Mouse (Mus musculus) forebrain, postnatal 0 days (tissue): ENCODE measurements around the gene Glipr1. TPM values are rescaled to one million over a fixed set of nuclear protein-coding genes. Genes with fewer than 3 reads are reported as not detected.
"Not testable (repeated sequence)": the region's sequence is repeated elsewhere in the genome, so short reads cannot be mapped to it uniquely, and the experiment has no call there.

Experiments
- ATAC-seq: fragments of 200-750 bp; cut with Nextera tagmentation; 2 replicates; pipeline ENCODE4 v1.8.0; 2017; ENCODE audit warnings: mild to moderate bottlenecking, moderate library complexity
- DNase-seq: peaks from one replicate; pipeline ENCODE4 v3.0.0-alpha.2; 2015
- H3K27ac ChIP-seq: fragments of 300-500 bp; sonication (generic); 2 replicates; pipeline ENCODE4 v1.5.1; 2014; ENCODE audit warnings: low read depth, mild to moderate bottlenecking, antibody characterized with exemption, low read length, moderate library complexity, mixed read lengths
- H3K27me3 ChIP-seq: fragments of 300-500 bp; sonication (generic); 2 replicates; pipeline ENCODE4 v1.6.1; 2014; ENCODE audit warnings: mild to moderate bottlenecking, low read length, mixed read lengths; ENCODE audit not compliant: insufficient read depth
- H3K36me3 ChIP-seq: fragments of 300-500 bp; sonication (generic); 2 replicates; pipeline ENCODE4 v1.6.1; 2014; ENCODE audit warnings: mild to moderate bottlenecking, moderate library complexity; ENCODE audit not compliant: insufficient read depth
- H3K4me1 ChIP-seq: fragments of 300-500 bp; sonication (generic); 2 replicates; pipeline ENCODE4 v1.6.1; 2014; ENCODE audit warnings: antibody characterized with exemption; ENCODE audit not compliant: insufficient read depth
- H3K4me2 ChIP-seq: fragments of 300-500 bp; sonication (generic); 2 replicates; pipeline ENCODE4 v1.6.1; 2014; ENCODE audit warnings: low read depth, mild to moderate bottlenecking, moderate library complexity
- H3K4me3 ChIP-seq: fragments of 300-500 bp; sonication (generic); 2 replicates; pipeline ENCODE4 v1.5.1; 2014; ENCODE audit warnings: low read depth, low read length, mixed read lengths
- H3K9ac ChIP-seq: fragments of 300-500 bp; sonication (generic); 2 replicates; pipeline ENCODE4 v1.6.1; 2014; ENCODE audit warnings: mild to moderate bottlenecking
- H3K9me3 ChIP-seq: fragments of 300-500 bp; sonication (generic); 2 replicates; pipeline ENCODE4 v1.6.1; 2016; ENCODE audit warnings: low read length
- CTCF ChIP-seq: sonication (generic); IDR thresholded peaks from 2 replicates; pipeline ENCODE4 v1.5.1; 2016; ENCODE audit warnings: antibody characterized with exemption, control low read depth, low read depth
- WGBS: fragments of 180-500 bp; shearing (Covaris S2); extraction: QIAGEN DNeasy Blood & Tissue Kit; methylation state at CpG from one replicate; pipeline ENCODE4 v1.1.7; 2014; 5-methylcytosine and 5-hydroxymethylcytosine counted together
- polyA plus RNA-seq: library from polyadenylated mRNA; unstranded; fragments of >200 nt; fragmentation: Nextera tagmentation; extraction: Ambion mirVana; gene quantifications from 2 replicates; pipeline ENCODE4 v1.2.1, GENCODE M21; 2015
- total RNA-seq: library from RNA; depleted of rRNA; stranded (reverse); fragments of >200 nt; gene quantifications from 2 replicates; pipeline ENCODE4 v1.2.3, GENCODE M21; 2014; rRNA removed

Gene Glipr1
- total RNA-seq (0.48 and 0.85 TPM in 2 replicates), polyA plus RNA-seq (1.9 and 2.0 TPM in 2 replicates)

- Histone ChIP-seq H3K4me1 (no peaks in the 10 kb centered on the region), H3K9me3 (no peaks in the 10 kb centered on the region), H3K4me2 (no peak within 1 kb of the TSS), H3K9ac (no peak within 1 kb of the TSS), H3K27me3 (no peaks in the 10 kb centered on the region), H3K4me3 (no peak within 1 kb of the TSS), H3K27ac (no peak within 1 kb of the TSS), H3K36me3 (no peaks in the 10 kb centered on the region)
- WGBS: 77% methylated on average over 9 of the region's 9 CpGs
- DNase-seq (no peak), ATAC-seq (no peak)
- TF ChIP-seq CTCF: no peak
Observed at GRCm38 (mm10) chr10:112002544-112003215, at the start of gene Glipr1. Gene Glipr1 (minus strand): TSS chr10:112002631.

GRCm38 (mm10) chr10:112051956-112052355 lies 49.5 kb upstream of the Glipr1 start:
- H3K27ac ChIP-seq, ATAC-seq, H3K4me1 ChIP-seq, H3K9me3 ChIP-seq, H3K27me3 ChIP-seq, H3K4me2 ChIP-seq, H3K9ac ChIP-seq, H3K36me3 ChIP-seq, H3K4me3 ChIP-seq: not testable (repeated sequence)
- DNase-seq: peak; percentile 18
- 77% methylated on average over 2 of the region's 2 CpGs for WGBS

GRCm38 (mm10) chr10:112051220-112051619 lies 48.8 kb upstream of the Glipr1 start:
- H3K9ac ChIP-seq: no peak overlapping the region
- no peaks in the 10 kb centered on the region for H3K27me3 ChIP-seq
- no peak overlapping the region for H3K4me2 ChIP-seq
- H3K4me1 ChIP-seq: no peaks in the 10 kb centered on the region
- DNase-seq (no peak), ATAC-seq (no peak)
- no peaks in the 10 kb centered on the region for H3K9me3 ChIP-seq
- no peak for TF ChIP-seq CTCF
- H3K4me3 ChIP-seq: no peak overlapping the region
- no peaks in the 10 kb centered on the region for H3K36me3 ChIP-seq
- no peak overlapping the region for H3K27ac ChIP-seq

GRCm38 (mm10) chr10:112044283-112044682 lies 41.9 kb upstream of the Glipr1 start:
- not testable (repeated sequence) for H3K9ac ChIP-seq, H3K27ac ChIP-seq, H3K27me3 ChIP-seq, DNase-seq, H3K4me1 ChIP-seq, H3K4me2 ChIP-seq, H3K4me3 ChIP-seq, H3K9me3 ChIP-seq, H3K36me3 ChIP-seq
- 0 out of 2 replicates have a peak, but pooled peaks have one; percentile 25 for ATAC-seq
- WGBS: 60% methylated on average over 14 of the region's 14 CpGs

GRCm38 (mm10) chr10:112043523-112043922 lies 41.1 kb upstream of the Glipr1 start:
- not testable (repeated sequence) for H3K27ac ChIP-seq, ATAC-seq, H3K27me3 ChIP-seq, H3K9me3 ChIP-seq, H3K4me3 ChIP-seq, DNase-seq, H3K4me1 ChIP-seq, H3K9ac ChIP-seq, H3K36me3 ChIP-seq, H3K4me2 ChIP-seq
- 85% methylated on average over 9 of the region's 9 CpGs for WGBS

- not testable (repeated sequence) for H3K4me1 ChIP-seq, DNase-seq, H3K4me2 ChIP-seq, H3K36me3 ChIP-seq, H3K27ac ChIP-seq, H3K9ac ChIP-seq, H3K9me3 ChIP-seq, H3K4me3 ChIP-seq, ATAC-seq, H3K27me3 ChIP-seq
- WGBS: 70% methylated on average over 3 of the region's 3 CpGs
Observed at GRCm38 (mm10) chr10:112028689-112029088, 26.3 kb upstream of the Glipr1 start.

- Histone ChIP-seq H3K4me1 (no peaks in the 10 kb centered on the region), H3K36me3 (no peaks in the 10 kb centered on the region), H3K9me3 (no peaks in the 10 kb centered on the region), H3K27ac (no peak overlapping the region), H3K9ac (no peak overlapping the region), H3K27me3 (no peaks in the 10 kb centered on the region), H3K4me2 (no peak overlapping the region), H3K4me3 (no peak overlapping the region)
- 78% methylated on average over 2 of the region's 2 CpGs for WGBS
- ATAC-seq (no peak), DNase-seq (no peak)
- TF ChIP-seq CTCF: no peak
Observed at GRCm38 (mm10) chr10:112023585-112023984, 21.2 kb upstream of the Glipr1 start.

GRCm38 (mm10) chr10:112009511-112009910 lies 7.1 kb upstream of the Glipr1 start:
- not testable (repeated sequence) for H3K27me3 ChIP-seq, H3K4me3 ChIP-seq, H3K36me3 ChIP-seq, H3K9ac ChIP-seq, ATAC-seq, H3K27ac ChIP-seq, H3K4me1 ChIP-seq, H3K4me2 ChIP-seq, DNase-seq, H3K9me3 ChIP-seq
- 68% methylated on average over 1 of the region's 1 CpGs for WGBS
